Mouse (Mus musculus) gastrocnemius, adult 18-20 months (tissue): ENCODE results near the gene Phf7. TPM values are rescaled to one million over a fixed set of nuclear protein-coding genes. Genes with fewer than 3 reads are reported as not detected.

Experiments used
- DNase-seq: peaks from one replicate; pipeline ENCODE4 v3.0.0; 2021; ENCODE audit warnings: low spot score
- long read RNA-seq, 2 experiments: library from polyadenylated mRNA; stranded (forward); transcript quantifications; one replicate each; pipeline ENCODE4 v2.0.0; 2021
- total RNA-seq, 2 experiments: library from RNA; stranded (reverse); gene quantifications; 2 replicates each; pipeline ENCODE4 v1.2.3; 2021

Gene Phf7
- total RNA-seq = 10 to 100 TPM in 1 of 2 experiments, 1 to 10 TPM in 1; 9.2 to 10.8 TPM
- long read RNA-seq, experiment 1, transcript Phf7-203 (10 exons, 1,971 nt) = major isoform, 10 of 23 reads
- long read RNA-seq, experiment 1, transcript Phf7-201 (11 exons, 2,084 nt) = minor isoform, 7 of 23 reads
- long read RNA-seq, experiment 1, partial matches to known transcripts = 1 of 23 reads
- long read RNA-seq, experiment 1, other reads (novel, unspliced or antisense) = 5 of 23 reads
- long read RNA-seq, experiment 2, transcript Phf7-201 (11 exons, 2,084 nt) = minor isoform, 6 of 19 reads
- long read RNA-seq, experiment 2, transcript Phf7-203 (10 exons, 1,971 nt) = major isoform, 9 of 19 reads
- long read RNA-seq, experiment 2, partial matches to known transcripts = 0 of 19 reads
- long read RNA-seq, experiment 2, other reads (novel, unspliced or antisense) = 4 of 19 reads

DNA sequence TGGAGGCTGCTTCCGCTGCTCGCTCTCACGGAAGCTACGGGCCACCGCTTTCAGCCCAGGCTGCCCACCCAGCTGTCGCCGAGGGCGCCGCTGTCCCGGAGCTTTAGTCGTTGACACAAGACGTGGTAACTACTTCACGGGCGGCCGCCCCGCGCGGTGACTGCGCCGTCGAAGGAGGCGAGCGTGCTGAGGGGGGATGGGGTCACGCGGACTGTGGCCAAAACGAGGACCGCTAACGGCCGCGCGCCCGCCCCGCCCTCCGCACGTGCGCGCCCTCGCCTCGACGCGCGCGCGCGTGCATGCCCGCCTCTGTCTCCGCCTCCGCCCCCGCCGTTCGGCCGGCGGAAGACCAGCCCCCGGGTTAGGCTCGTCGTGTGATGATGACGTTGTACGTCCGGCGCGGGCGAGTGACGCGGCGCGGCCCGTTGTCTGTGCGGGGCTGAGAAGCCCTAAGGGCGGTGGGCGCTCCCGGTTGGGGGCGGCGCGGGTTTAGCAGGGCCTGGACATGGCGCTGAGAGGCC is at the start of gene Phf7, which contains the start of gene Bap1:
Gene Phf7, minus strand, starts transcription at position 234 of the 521 bp plus-strand sequence.
Gene Bap1, plus strand, starts transcription at position 367 of the 521 bp plus-strand sequence.
- DNase-seq = peak; percentile 95

GRCm38 (mm10) chr14:31285728-31286127 is 34.6 kb upstream of the Phf7 start:
- DNase-seq = no peak

DNA sequence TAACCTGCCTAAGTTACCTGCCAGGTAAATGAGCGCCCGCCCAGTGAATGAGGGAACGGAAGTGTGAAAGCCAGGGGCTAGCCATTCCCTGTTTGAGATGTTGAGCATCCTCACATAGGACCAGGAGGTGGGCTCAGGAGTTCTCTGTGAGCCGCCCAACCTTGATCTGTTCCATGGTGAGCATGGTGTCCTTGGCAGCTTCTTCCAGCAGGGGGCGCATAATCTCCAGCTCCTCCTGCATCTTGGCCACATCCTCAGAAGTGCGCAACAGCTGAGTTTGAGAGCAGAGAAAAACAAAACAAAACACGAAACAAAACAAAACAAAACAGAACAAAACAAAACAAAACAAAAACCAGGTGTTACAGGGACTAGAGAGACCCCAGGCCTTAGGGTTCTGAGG is 21.0 kb upstream of the Phf7 start:
- DNase-seq = peak; percentile 68

DNA sequence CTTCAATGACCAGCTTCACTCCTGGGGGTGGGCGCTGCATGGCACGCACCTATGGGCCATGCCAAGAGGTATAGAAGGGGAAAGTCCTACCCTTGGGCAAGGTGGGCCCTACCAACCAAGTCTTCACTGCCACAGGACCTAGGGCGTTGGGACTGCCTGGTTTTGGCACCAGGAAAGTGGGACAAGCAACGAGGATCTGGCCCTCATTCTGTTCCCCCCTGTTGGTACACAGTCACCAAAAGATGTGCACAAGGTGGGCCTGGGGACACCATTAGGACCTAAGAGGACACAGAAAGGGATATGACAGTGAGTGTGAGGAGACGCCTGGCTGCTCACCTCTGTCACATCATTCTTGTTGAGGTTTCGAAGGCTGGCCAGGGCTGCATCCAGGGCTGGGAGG is 20.0 kb upstream of the Phf7 start:
- DNase-seq = no peak

DNA sequence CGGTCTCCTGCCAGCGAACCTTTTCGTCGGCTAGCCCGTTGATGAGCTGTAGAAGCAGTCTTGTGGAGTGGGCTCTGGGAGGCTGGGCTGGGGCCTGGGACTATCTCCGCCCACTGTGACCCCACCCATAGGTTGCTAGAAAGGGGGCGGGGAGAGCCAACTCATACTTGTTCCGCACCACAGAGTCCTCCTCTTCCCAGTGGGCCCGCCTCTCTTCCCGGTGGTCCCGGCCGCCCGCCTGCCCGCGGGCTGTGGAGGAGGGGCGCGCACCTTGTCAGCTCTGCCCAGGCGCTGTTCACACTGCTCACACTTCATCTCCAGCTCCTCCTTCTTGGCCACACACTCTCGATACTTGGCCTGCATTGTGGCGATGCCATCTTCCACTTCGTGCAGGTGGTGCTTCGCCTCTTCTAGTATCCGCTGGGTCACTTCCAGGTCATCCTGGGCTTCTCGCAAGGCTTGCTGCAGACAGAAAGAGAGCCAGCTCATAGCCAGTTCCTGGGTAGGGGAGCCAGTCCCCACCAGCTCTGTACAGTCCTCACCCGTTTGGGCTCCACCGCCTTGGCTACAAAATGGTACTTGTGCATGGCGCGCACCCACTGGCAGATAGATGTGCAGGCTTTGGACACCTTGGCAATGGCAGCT is 18.5 kb upstream of the Phf7 start:
- DNase-seq = no peak

DNA sequence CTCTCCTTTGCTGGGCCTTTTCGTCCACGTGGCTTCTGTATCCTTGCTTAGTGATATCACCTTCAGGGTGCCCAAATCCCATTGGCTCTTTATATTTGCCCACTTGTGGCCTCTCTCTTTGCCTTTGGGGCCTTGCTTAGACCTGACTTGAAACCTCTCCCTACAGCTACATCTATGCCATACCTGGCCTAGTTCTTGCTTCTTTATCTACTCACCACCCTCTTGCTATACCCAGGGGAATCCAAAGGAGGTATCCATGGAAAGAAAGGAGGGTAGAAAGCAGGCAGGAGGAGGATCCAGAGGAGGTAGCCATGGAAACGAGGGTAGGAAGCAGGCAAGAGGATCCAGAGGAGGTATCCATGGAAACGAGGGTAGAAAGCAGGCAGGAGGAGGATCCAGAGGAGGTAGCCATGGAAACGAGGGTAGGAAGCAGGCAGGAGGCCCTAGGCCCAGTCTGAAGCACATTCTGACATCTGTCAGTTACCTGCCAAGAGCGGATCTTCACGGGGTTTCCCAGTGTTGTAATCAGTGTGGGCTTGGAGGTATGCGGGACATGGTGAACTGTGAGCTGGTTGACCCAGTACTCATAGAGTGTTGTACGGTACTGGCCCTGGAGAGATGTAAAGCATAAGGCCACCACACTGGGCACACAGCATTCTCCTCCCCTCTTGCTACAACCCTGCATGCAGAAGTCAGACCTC is 17.3 kb upstream of the Phf7 start:
- no peak for DNase-seq

GRCm38 (mm10) chr14:31267649-31268048 is 16.5 kb upstream of the Phf7 start:
- no peak for DNase-seq

- DNase-seq = no peak
Observed at GRCm38 (mm10) chr14:31260932-31261331, 9.8 kb upstream of the Phf7 start.

GRCm38 (mm10) chr14:31260374-31260773 is 9.3 kb upstream of the Phf7 start:
- DNase-seq = no peak

- DNase-seq = no peak
Observed at GRCm38 (mm10) chr14:31258476-31259050, 7.4 kb upstream of the Phf7 start.

GRCm38 (mm10) chr14:31252091-31252490 is 974 bp upstream of the Phf7 start:
- no peak for DNase-seq

GRCm38 (mm10) chr14:31251626-31252025 is 509 bp upstream of the Phf7 start:
- DNase-seq = no peak

GRCm38 (mm10) chr14:31250222-31251083 is 664 bp downstream of the Phf7 start:
- no peak for DNase-seq

DNA sequence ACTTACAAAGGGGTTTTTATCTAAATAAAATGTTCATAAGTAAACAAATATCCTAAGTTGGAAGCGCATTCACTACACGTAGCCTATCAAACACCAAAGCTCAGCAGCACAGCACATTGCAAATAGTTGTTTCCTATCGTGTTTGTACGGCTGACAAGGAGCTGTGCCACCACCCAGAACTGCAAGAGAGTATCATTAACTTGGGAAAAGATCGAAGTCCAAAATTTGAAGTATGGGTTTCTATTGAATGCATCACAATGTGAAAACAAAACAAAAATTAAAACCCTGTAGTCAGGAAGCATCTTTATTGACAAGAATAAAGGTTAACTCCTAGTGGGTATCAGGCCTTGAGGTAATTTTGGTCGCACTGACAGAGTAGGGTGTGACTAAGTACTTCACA is 2.7 kb downstream of the Phf7 start:
- DNase-seq = no peak

DNA sequence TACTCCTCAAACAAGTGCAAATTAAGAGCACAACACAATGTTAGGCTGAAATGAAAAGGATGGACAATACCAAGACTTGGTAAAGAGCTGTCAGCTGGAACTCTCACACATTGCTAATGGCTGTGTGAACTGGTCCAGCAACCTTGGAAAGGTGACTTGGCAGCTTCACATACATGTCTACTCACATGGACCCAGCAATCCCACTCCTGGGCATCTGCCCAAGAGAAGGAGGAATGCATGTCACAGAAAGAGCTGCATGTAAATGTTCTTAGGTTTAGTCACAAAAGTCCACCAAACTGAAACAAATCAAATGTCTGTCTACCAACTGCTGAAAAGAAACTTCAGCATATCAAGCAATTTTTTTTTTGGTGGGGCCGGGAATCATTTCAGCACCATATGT is 5.2 kb downstream of the Phf7 start:
- DNase-seq = no peak

DNA sequence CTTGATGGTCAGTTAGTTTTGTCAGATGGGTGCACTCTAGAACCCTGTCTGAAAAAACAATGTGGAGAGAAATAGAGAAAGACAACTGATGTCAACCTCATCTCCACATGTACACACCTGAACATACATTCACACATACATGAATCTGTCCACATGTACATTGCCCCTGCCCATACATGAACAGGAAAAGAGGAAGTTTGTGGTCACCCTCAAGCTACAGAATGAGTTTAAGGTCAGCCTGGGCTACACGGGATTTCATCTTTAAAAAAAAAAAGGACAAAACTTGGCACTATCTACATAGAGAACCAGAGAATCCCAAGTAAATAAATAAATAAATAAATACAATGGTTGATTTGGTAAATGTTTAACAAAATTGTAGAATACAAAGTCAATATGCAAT is 6.3 kb downstream of the Phf7 start:
- DNase-seq = no peak

DNA sequence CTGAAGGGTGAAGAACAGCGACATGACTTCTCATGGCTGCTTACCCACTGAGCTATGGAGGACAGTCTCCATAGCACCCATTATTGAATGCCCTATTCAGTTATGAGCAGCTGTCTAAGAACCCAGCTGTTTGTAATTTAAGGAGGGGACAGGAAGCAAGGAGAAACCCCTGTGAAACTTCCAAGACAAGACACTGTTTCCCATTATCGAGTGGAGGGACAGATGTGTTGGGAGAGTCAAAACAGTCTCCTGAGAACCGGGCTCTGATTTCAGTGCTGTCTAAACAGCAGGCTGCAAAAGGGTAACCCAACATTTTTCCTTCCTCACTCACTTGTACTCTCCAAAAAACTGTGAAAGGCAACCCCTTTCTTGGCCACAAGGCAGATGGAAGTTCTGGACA is 10.6 kb downstream of the Phf7 start:
- DNase-seq = no peak

- DNase-seq = peak; percentile 81
Observed at GRCm38 (mm10) chr14:31237101-31237882, 13.8 kb downstream of the Phf7 start.

- peak; percentile 85 for DNase-seq
Observed at GRCm38 (mm10) chr14:31233996-31234591, 17.0 kb downstream of the Phf7 start.
